Mouse (Mus musculus) small intestine, adult 2 months (tissue): ENCODE measurements around the gene Olfr800.

ENCODE experiments used
- CTCF ChIP-seq: fragments of 200-500 bp; IDR thresholded peaks from 2 replicates; pipeline ENCODE4 v1.5.1; 2012; ENCODE audit warnings: low read depth, mild to moderate bottlenecking, control low read depth, inconsistent platforms, low read length, moderate library complexity, mixed read lengths; ENCODE audit not compliant: insufficient replicate concordance, insufficient read length; ENCODE audit errors: extremely low read depth
- POLR2A ChIP-seq: fragments of 200-500 bp; IDR thresholded peaks from 2 replicates; pipeline ENCODE4 v1.6.1; 2012; ENCODE audit warnings: low read depth, mild to moderate bottlenecking, control low read depth, inconsistent platforms, low read length, moderate library complexity

- TF ChIP-seq CTCF (no peak), POLR2A (no peak)
Measured at GRCm38 (mm10) chr10:129637184-129637583, 20.3 kb upstream of the Olfr800 start, which contains the start of gene Olfr799.
